Mouse (Mus musculus) left cerebral cortex, postnatal 10 days (tissue): ENCODE results near the gene Acsbg2. TPM values are rescaled to one million over a fixed set of nuclear protein-coding genes. Genes with fewer than 3 reads are reported as not detected.

Experiments
- DNase-seq, 2 experiments: peaks; one replicate each; pipeline ENCODE4 v3.0.0; 2021 to 2022; ENCODE audit warnings: low spot score in 2 of 2, mixed read lengths in 1 of 2; ENCODE audit errors: extremely low spot score in 1 of 2
- intact Hi-C: fragments of 180-260 bp; cut with DNase I; formaldehyde crosslinking; loops from one replicate; pipeline ENCODE4 v1.15.1; 2025
- total RNA-seq, 2 experiments: library from RNA; stranded (reverse); gene quantifications; 2 replicates each; pipeline ENCODE4 v1.2.3; 2021

Acsbg2 gene
- total RNA-seq, 2 experiments from 2014 or later = not detected

GRCm38 (mm10) chr17:56793614-56794319 is 80.5 kb downstream of the Acsbg2 start:
- intact Hi-C loops = no loop called here
- no peak for DNase-seq

Other genes with a start within 250 kb of the Acsbg2 start
- gene Lonp1, start 247.6 kb downstream of the Acsbg2 start, total RNA-seq = 10 to 100 TPM; 64.9 TPM
- gene Catsperd, start 246.3 kb downstream of the Acsbg2 start, total RNA-seq = under 1 TPM; 0.41 to 0.73 TPM
- 10 to 100 TPM; 88.4 to 97.2 TPM for gene Ranbp3, start 201.2 kb downstream of the Acsbg2 start, total RNA-seq
- gene Ndufa11, start 156.7 kb downstream of the Acsbg2 start, total RNA-seq = 100 to 1,000 TPM; 205 to 222 TPM
- 1 to 10 TPM; 8.8 TPM for gene Vmac, start 156.4 kb downstream of the Acsbg2 start, total RNA-seq
- 1 to 10 TPM; 1.8 to 2.4 TPM for gene Nrtn, start 116.9 kb downstream of the Acsbg2 start, total RNA-seq
- gene Dus3l, start 109.7 kb downstream of the Acsbg2 start, total RNA-seq = 10 to 100 TPM; 75.4 to 76.4 TPM
- gene Prr22, start 104.2 kb downstream of the Acsbg2 start, total RNA-seq = 1 to 10 TPM in 1 of 2 experiments, under 1 TPM in 1; 0.49 to 1.4 TPM
- 1 to 10 TPM; 1.4 to 2.3 TPM for gene Rfx2, start 43.4 kb downstream of the Acsbg2 start, total RNA-seq
- gene 1700061G19Rik, start 1.0 kb upstream of the Acsbg2 start, total RNA-seq = under 1 TPM; 0.16 to 0.41 TPM
- 10 to 100 TPM; 66.2 to 78.3 TPM for gene Mllt1, start 61.0 kb upstream of the Acsbg2 start, total RNA-seq
- gene Acer1, start 107.7 kb upstream of the Acsbg2 start, total RNA-seq = not detected
- gene Clpp, start 115.9 kb upstream of the Acsbg2 start, total RNA-seq = 10 to 100 TPM; 51.0 to 52.6 TPM
- 10 to 100 TPM; 25.7 to 30.4 TPM for gene Alkbh7, start 122.9 kb upstream of the Acsbg2 start, total RNA-seq
- gene Pspn, start 125.6 kb upstream of the Acsbg2 start, total RNA-seq = not detected
- gene Gtf2f1, start 136.8 kb upstream of the Acsbg2 start, total RNA-seq = 10 to 100 TPM; 47.2 to 51.3 TPM
- gene Gm17949, start 137.0 kb upstream of the Acsbg2 start, total RNA-seq = under 1 TPM in 1 of 2 experiments, not detected in 1; 0.51 TPM
- 100 to 1,000 TPM; 118 to 122 TPM for gene Khsrp, start 157.1 kb upstream of the Acsbg2 start, total RNA-seq
- gene Slc25a41, start 167.2 kb upstream of the Acsbg2 start, total RNA-seq = under 1 TPM in 1 of 2 experiments, not detected in 1; 0.28 TPM
- gene Crb3, start 184.7 kb upstream of the Acsbg2 start, total RNA-seq = under 1 TPM in 1 of 2 experiments, not detected in 1; 0.47 TPM
- 100 to 1,000 TPM; 325 to 326 TPM for gene Slc25a23, start 185.4 kb upstream of the Acsbg2 start, total RNA-seq
- 1 to 10 TPM; 1.4 to 1.6 TPM for gene Dennd1c, start 204.1 kb upstream of the Acsbg2 start, total RNA-seq
- 100 to 1,000 TPM; 519 to 556 TPM for gene Tubb4a, start 213.3 kb upstream of the Acsbg2 start, total RNA-seq
- under 1 TPM; 0.43 to 0.55 TPM for gene Tnfsf9, start 230.9 kb upstream of the Acsbg2 start, total RNA-seq